Mouse (Mus musculus) kidney, postnatal 10 days (tissue): ENCODE results near the gene Cers6.
A peak's percentile ranks its signal among the peaks of the same experiment; 100 is the strongest.

ENCODE experiments used
- DNase-seq: peaks from one replicate; pipeline ENCODE4 v3.0.0; 2021; ENCODE audit warnings: mixed read lengths

Gene Cers6

GRCm38 (mm10) chr2:69128321-69128720, 267.1 kb downstream of the Cers6 start:
- DNase-seq: no peak

- DNase-seq: peak; percentile 79
Measured at GRCm38 (mm10) chr2:69128921-69129395, 267.7 kb downstream of the Cers6 start.

- peak; percentile 30 for DNase-seq
Measured at GRCm38 (mm10) chr2:69129425-69130210, 268.4 kb downstream of the Cers6 start.

- DNase-seq: no peak
Measured at GRCm38 (mm10) chr2:69132046-69132445, 270.8 kb downstream of the Cers6 start.

- no peak for DNase-seq
Measured at GRCm38 (mm10) chr2:69132488-69133040, 271.3 kb downstream of the Cers6 start.

- DNase-seq: no peak
Measured at GRCm38 (mm10) chr2:69134186-69134585, 272.9 kb downstream of the Cers6 start.

GRCm38 (mm10) chr2:69134937-69135336, 273.7 kb downstream of the Cers6 start:
- DNase-seq: no peak

- DNase-seq: peak; percentile 52
Measured at GRCm38 (mm10) chr2:69135661-69136576, 274.7 kb downstream of the Cers6 start, which contains the start of gene Nostrin. Gene Nostrin (plus strand): TSS chr2:69135800.

- peak; percentile 59 for DNase-seq
Measured at GRCm38 (mm10) chr2:69137406-69138084, 276.3 kb downstream of the Cers6 start.

- DNase-seq: peak; percentile 26
Measured at GRCm38 (mm10) chr2:69138759-69139158, 277.5 kb downstream of the Cers6 start.

GRCm38 (mm10) chr2:69140215-69140614, 279.0 kb downstream of the Cers6 start:
- DNase-seq: no peak

- DNase-seq: no peak
Measured at GRCm38 (mm10) chr2:69140816-69141215, 279.6 kb downstream of the Cers6 start.

- DNase-seq: peak; percentile 31
Measured at GRCm38 (mm10) chr2:69148691-69149090, 287.4 kb downstream of the Cers6 start.

- DNase-seq: no peak
Measured at GRCm38 (mm10) chr2:69149154-69149553, 287.9 kb downstream of the Cers6 start.

- DNase-seq: no peak
Measured at GRCm38 (mm10) chr2:69150841-69151240, 289.6 kb downstream of the Cers6 start.

GRCm38 (mm10) chr2:69155861-69156260, 294.6 kb downstream of the Cers6 start:
- DNase-seq: no peak

GRCm38 (mm10) chr2:69156283-69156682, 295.0 kb downstream of the Cers6 start:
- DNase-seq: no peak

GRCm38 (mm10) chr2:69158907-69159306, 297.7 kb downstream of the Cers6 start:
- DNase-seq: no peak
